Mouse (Mus musculus): Measurements from ENCODE around the gene Cyth2. TPM values are rescaled to one million over a fixed set of nuclear protein-coding genes. Genes with fewer than 3 reads are reported as not detected.

Gene Cyth2
- polyA plus RNA-seq, 1 experiment from 2014 or later, result 54.2 TPM

Other genes starting within 250 kb of the Cyth2 start
- gene Bcat2, start 244.4 kb downstream of the Cyth2 start, polyA plus RNA-seq (2016; fragmentation: Nextera tagmentation; extraction: Ambion mirVana), result 50.4 and 54.7 TPM in 2 replicates
- gene Fgf21, start 199.1 kb downstream of the Cyth2 start, polyA plus RNA-seq (2016; fragmentation: Nextera tagmentation; extraction: Ambion mirVana), result not detected in 2 replicates
- 0.15 TPM in 1 of 2 replicates, not detected in the other for gene Fut1, start 197.3 kb downstream of the Cyth2 start, polyA plus RNA-seq (2016; fragmentation: Nextera tagmentation; extraction: Ambion mirVana)
- gene Izumo1, start 192.8 kb downstream of the Cyth2 start, polyA plus RNA-seq (2016; fragmentation: Nextera tagmentation; extraction: Ambion mirVana), result 0.20 and 0.23 TPM in 2 replicates
- 10.5 and 11.8 TPM in 2 replicates for gene Rasip1, start 187.1 kb downstream of the Cyth2 start, polyA plus RNA-seq (2016; fragmentation: Nextera tagmentation; extraction: Ambion mirVana)
- gene Mamstr, start 174.6 kb downstream of the Cyth2 start, polyA plus RNA-seq (2016; fragmentation: Nextera tagmentation; extraction: Ambion mirVana), result 0.69 and 0.81 TPM in 2 replicates
- gene Fut2, start 148.2 kb downstream of the Cyth2 start, polyA plus RNA-seq (2016; fragmentation: Nextera tagmentation; extraction: Ambion mirVana), result 0.05 TPM in 1 of 2 replicates, not detected in the other
- not detected in 2 replicates for gene Ntn5, start 130.6 kb downstream of the Cyth2 start, polyA plus RNA-seq (2016; fragmentation: Nextera tagmentation; extraction: Ambion mirVana)
- 0.11 and 0.18 TPM in 2 replicates for gene Sec1, start 120.2 kb downstream of the Cyth2 start, polyA plus RNA-seq (2016; fragmentation: Nextera tagmentation; extraction: Ambion mirVana)
- gene Car11, start 114.7 kb downstream of the Cyth2 start, polyA plus RNA-seq (2016; fragmentation: Nextera tagmentation; extraction: Ambion mirVana), result 0.93 and 1.0 TPM in 2 replicates
- 1.1 and 1.8 TPM in 2 replicates for gene Dbp, start 109.5 kb downstream of the Cyth2 start, polyA plus RNA-seq (2016; fragmentation: Nextera tagmentation; extraction: Ambion mirVana)
- 892 and 939 TPM in 2 replicates for gene Rpl18, start 99.1 kb downstream of the Cyth2 start, polyA plus RNA-seq (2016; fragmentation: Nextera tagmentation; extraction: Ambion mirVana)
- 14.8 and 16.1 TPM in 2 replicates for gene Sphk2, start 96.6 kb downstream of the Cyth2 start, polyA plus RNA-seq (2016; fragmentation: Nextera tagmentation; extraction: Ambion mirVana)
- gene Fam83e, start 93.4 kb downstream of the Cyth2 start, polyA plus RNA-seq (2016; fragmentation: Nextera tagmentation; extraction: Ambion mirVana), result 0.67 and 0.81 TPM in 2 replicates
- gene Spaca4, start 88.8 kb downstream of the Cyth2 start, polyA plus RNA-seq (2016; fragmentation: Nextera tagmentation; extraction: Ambion mirVana), result not detected in 2 replicates
- gene Lmtk3, start 30.8 kb downstream of the Cyth2 start, polyA plus RNA-seq (2016; fragmentation: Nextera tagmentation; extraction: Ambion mirVana), result 0.10 and 0.32 TPM in 2 replicates
- 0.77 and 0.81 TPM in 2 replicates for gene Sult2b1, start 29.9 kb downstream of the Cyth2 start, polyA plus RNA-seq (2016; fragmentation: Nextera tagmentation; extraction: Ambion mirVana)
- gene Kcnj14, start 10.2 kb upstream of the Cyth2 start, polyA plus RNA-seq (2016; fragmentation: Nextera tagmentation; extraction: Ambion mirVana), result 0.27 and 0.50 TPM in 2 replicates
- 61.4 and 67.0 TPM in 2 replicates for gene Grwd1, start 16.4 kb upstream of the Cyth2 start, polyA plus RNA-seq (2016; fragmentation: Nextera tagmentation; extraction: Ambion mirVana)
- 24.2 and 25.6 TPM in 2 replicates for gene Kdelr1, start 58.2 kb upstream of the Cyth2 start, polyA plus RNA-seq (2016; fragmentation: Nextera tagmentation; extraction: Ambion mirVana)
- gene Grin2d, start 63.8 kb upstream of the Cyth2 start, polyA plus RNA-seq (2016; fragmentation: Nextera tagmentation; extraction: Ambion mirVana), result 0.17 and 0.24 TPM in 2 replicates
- 0.68 and 0.94 TPM in 2 replicates for gene Syngr4, start 82.1 kb upstream of the Cyth2 start, polyA plus RNA-seq (2016; fragmentation: Nextera tagmentation; extraction: Ambion mirVana)
- gene Tmem143, start 82.4 kb upstream of the Cyth2 start, polyA plus RNA-seq (2016; fragmentation: Nextera tagmentation; extraction: Ambion mirVana), result 3.8 and 3.9 TPM in 2 replicates
- gene Emp3, start 106.8 kb upstream of the Cyth2 start, polyA plus RNA-seq (2016; fragmentation: Nextera tagmentation; extraction: Ambion mirVana), result 61.6 and 68.2 TPM in 2 replicates
- 1.6 and 2.0 TPM in 2 replicates for gene Ccdc114, start 109.5 kb upstream of the Cyth2 start, polyA plus RNA-seq (2016; fragmentation: Nextera tagmentation; extraction: Ambion mirVana)
- gene Abcc6, start 215.7 kb upstream of the Cyth2 start, polyA plus RNA-seq (2016; fragmentation: Nextera tagmentation; extraction: Ambion mirVana), result 4.9 and 5.3 TPM in 2 replicates
- 48.0 and 52.5 TPM in 2 replicates for gene Nomo1, start 219.1 kb upstream of the Cyth2 start, polyA plus RNA-seq (2016; fragmentation: Nextera tagmentation; extraction: Ambion mirVana)

Data from liver, embryonic 12.5 days (tissue).